Mouse (Mus musculus) spleen, postnatal 4 days (tissue): ENCODE measurements at regions not wholly inside any gene's neighbourhood (a gene's known extent, or its start where the extent isn't known, plus 50 kb on each side); places are given as distances from the start of the nearest gene placed in this dataset.
"Not testable (repeated sequence)": the region's sequence is repeated elsewhere in the genome, so short reads cannot be mapped to it uniquely, and the experiment has no call there.

Experiments used
- DNase-seq, 2 experiments: peaks; one replicate each; pipeline ENCODE4 v3.0.0; 2022; ENCODE audit warnings: low spot score in 2 of 2

DNA sequence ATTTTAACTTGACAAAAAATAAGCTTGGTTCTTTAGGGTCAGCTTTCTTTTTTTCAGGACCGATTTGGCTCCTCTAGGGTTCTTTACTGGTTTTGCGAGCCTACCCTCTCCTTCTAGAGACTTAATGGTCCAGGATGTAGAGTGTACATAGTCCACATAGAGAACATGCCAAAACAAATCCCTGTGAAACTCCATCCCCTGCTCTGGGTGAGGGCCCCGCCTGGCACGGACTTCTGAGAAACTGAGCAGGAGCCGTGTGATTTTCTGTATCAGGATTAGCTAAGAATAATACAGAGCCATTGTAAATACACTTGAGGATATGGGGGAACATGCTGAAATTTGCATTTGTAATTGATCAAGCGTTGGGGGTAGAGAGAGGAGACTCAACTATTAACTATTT, 118.2 kb upstream of the Teddm2 start:
- no peak for DNase-seq

GRCm38 (mm10) chr1:154024301-154024700, 124.3 kb upstream of the Teddm2 start:
- no peak for DNase-seq

- DNase-seq, result no peak
These were observed 127.3 kb upstream of the Teddm2 start for GRCm38 (mm10) chr1:154027303-154027702.

DNA sequence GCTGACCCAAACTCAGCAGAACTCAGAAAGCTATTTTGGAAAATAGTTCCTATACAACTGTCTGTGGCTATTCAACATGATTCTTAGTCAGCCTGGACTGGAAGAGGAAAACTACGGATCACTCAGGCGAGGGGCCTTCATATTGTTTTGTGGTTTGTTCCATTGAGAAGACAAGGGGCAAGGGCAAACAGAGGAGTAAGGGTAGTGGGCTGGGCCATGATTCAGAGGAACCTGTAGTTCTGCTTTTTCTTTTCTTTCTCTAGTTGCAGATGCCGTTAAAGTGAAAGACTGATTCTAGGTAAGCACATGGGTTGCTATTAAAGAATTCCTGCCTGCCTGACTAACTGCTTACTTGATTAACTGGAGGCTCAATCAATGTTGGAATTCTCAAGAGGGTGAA, 129.8 kb upstream of the Teddm2 start:
- no peak for DNase-seq

GRCm38 (mm10) chr1:154032669-154033099, 132.7 kb upstream of the Teddm2 start:
- peak; percentile 79 to 89 for DNase-seq

DNA sequence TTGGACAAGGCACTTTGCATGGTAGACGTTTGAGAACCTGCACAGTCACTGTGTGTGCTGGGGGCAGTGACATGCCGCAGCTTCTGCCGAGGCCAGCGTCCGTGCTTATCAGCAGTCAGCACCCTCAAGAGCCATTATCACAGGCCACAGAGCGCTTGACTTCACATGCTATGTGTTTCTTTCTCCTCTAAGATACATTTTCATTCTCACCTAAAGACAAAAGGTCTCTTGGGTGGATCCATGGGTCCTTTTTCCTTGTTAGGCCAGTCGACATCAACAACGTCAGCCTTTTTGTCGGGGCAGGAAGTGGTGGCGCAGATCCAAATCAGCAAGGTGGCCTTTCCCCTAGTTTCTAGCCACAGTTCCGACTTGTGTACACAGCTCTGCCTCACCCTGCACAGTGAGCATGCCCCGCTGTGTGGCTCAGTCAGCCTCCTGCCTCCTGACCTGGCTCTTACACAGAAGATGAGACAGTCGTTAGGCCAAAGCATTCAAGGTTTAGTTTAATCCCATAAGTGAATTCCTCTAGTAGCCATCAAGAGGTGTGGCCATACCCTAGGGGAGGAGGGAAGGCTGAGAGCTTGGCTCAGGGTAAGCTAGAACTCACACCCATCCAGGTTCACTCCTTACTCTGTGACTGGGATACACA, 134.1 kb upstream of the Teddm2 start:
- DNase-seq, result peak; percentile 77 to 81

DNA sequence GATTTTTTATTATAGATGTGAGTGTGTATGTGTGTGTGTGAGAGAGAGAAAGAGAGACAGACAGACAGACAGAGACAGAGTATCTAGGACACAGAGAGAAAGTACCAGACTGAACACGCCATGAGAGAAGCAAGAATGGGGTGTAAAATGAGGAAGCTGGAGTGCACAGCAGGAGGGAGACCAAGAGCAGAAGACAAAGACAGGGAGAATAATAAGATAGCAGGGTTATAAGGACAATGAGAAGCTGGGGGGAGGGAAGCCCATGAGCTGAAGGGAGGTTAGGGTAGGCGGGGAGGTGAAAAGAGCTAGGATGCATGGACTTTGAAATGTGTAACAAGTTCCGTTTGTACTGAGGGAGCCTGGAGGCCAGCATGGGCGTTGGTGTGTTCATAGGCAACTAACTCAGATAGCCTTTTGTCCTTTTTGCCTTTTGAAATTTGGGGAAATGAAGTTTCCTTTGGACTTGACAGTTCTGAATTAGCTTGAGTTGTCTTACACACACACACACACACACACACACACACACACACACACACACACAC, 136.8 kb upstream of the Teddm2 start:
- DNase-seq, result no peak

DNA sequence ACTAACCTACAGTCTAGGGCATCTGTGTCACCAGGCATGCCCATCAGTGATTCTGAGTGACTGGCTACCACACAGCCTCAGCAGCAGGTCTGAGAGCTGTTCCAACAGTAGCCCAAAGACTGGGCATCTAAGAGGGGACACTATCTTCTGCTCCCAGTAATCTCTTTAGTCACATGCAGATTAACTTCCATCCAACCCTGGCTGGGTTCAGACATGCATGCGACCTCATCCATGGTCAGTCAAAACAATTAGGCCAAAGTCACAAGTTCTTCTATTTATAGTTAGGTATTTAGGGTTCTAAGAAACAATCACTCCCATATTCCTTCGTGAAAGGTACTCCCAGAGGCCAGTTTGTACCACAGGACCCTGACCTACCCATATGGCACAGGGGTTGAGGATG, 138.2 kb upstream of the Teddm2 start:
- no peak for DNase-seq

GRCm38 (mm10) chr1:154040907-154041306, 140.9 kb upstream of the Teddm2 start:
- DNase-seq, result no peak

DNA sequence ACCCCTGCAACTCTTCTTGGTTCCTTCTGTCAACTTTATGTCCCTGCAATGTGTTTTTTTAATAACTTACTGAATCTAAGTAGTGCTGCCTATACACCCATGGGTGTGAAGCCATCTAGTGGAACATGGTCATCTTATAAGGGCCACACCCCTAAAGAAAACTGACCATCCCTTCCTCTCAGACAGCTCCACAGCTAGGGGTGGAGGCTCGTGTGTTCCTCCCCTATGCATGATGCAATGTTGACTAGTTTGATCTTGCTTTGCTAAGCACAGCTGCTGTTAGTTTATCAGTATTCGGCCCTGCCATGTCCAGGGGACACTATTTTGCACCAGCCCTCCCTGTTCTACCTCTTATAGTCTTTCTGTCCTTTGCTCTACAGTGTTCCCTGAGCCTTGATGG, 142.9 kb upstream of the Teddm2 start:
- DNase-seq, result no peak

GRCm38 (mm10) chr1:154044712-154045111, 144.7 kb upstream of the Teddm2 start:
- no peak for DNase-seq

- no peak for DNase-seq
These were observed 145.9 kb upstream of the Teddm2 start for GRCm38 (mm10) chr1:154045951-154046350.

- DNase-seq, result no peak
These were observed 147.3 kb upstream of the Zfp648 start for GRCm38 (mm10) chr1:154053641-154054040.

DNA sequence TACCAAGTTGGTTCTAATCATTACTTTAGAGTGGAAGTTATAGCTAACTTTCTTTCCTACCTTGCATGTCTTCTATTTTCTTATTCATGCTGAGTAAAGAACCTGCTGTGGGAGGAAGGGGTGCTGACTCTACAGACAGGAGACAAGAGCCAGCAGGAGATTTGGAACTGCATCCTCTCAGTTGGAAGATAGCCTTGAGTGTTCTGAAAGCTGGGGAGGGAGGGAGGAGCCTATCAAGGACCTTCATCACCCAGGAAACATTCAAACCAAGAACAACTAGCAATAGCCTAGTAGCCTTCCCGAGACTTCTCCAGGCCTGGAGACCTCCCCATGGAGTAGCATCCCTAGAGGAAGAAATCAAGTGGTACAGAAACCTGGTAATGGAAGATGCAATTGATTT, 146.1 kb upstream of the Zfp648 start:
- DNase-seq, result no peak

GRCm38 (mm10) chr1:154061397-154061796, 139.6 kb upstream of the Zfp648 start:
- DNase-seq, result not testable (repeated sequence)

DNA sequence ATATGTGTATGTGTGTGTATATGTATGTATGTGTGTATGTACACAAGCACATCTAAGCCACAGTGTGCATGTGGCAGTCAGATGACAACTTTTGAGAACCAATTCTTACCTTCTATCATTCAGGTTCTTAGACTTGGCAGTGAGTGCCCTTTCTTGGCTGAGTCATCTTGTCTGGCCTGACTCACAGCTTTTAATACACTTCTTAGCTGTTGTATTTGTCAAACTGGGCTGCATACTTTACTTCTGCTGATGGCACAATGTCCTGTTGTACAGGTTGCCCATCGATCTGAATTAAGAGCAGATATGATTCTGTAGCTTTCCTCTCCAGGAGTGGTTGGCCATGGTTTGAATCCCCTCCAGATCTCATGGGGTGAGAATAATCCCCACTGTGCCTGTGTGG, 139.1 kb upstream of the Zfp648 start:
- no peak for DNase-seq

GRCm38 (mm10) chr1:154062666-154063065, 138.3 kb upstream of the Zfp648 start:
- no peak for DNase-seq

- no peak for DNase-seq
These were observed 136.4 kb upstream of the Zfp648 start for GRCm38 (mm10) chr1:154064633-154065032.

DNA sequence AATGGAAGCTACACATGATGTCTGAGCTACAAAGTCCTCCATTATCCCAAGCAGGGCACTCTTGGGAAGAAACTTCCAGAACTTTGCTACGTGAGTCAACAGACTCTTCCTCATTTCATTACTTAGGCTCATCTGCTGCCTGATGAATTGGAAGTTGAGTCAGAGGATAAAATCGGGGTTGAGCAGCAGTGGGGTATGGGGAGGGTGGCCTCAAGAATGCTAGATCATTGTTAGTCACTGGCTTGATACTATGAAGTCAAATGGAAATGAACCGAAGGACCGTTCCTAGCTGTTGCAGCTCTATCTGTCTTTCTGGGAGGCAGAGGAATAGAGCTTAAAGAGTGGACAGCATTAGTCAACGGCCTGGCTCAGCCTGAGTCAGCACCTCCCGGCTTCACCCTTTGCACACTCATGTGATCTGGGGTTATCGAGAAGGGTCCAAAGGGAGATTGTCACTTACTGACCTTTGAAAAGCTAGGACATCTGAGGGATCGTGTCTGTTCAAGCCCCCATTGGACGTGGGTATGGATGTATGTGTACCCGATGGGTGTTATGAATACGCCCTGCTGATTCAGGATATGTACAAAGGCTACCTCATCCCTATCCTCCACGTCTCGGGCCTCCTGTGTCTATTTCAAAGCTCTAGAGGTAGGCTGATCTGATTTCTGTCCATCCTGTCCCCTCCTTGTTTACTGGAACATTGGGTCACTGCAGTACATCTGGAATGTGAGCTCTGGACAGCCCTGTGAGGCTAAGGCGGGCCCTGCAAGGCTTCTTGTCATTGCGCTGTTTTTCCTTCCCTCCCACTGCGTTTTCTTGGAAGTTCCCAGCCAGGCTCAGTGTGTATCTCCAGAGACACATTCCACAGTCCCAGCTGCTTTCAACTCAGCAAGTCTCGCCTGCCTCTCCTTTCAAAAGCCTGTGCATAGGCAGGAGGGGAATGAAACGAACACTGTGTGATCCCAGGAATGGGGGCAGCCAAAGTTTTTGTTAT, 135.4 kb upstream of the Zfp648 start:
- DNase-seq, result no peak

GRCm38 (mm10) chr1:154067856-154068255, 133.1 kb upstream of the Zfp648 start:
- no peak for DNase-seq

DNA sequence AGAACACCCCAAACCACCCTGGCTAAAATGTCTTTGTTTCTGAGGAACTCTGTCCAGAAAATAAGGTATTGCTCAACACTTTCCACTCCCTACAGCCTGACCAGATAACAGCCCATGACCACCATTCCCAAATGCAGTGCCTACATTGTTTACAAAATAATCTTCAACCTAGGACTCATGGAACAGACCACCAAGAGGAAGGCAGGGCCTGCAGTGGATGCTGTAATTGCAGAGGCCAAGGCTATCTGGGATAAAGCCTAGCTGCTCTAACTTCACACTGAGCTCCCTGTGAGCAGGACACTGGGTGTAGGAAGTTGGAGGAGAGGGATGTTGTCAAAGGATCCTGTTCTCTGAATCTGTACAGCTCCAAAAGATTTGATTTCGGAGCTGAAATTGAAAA, 126.7 kb upstream of the Zfp648 start:
- DNase-seq, result no peak

DNA sequence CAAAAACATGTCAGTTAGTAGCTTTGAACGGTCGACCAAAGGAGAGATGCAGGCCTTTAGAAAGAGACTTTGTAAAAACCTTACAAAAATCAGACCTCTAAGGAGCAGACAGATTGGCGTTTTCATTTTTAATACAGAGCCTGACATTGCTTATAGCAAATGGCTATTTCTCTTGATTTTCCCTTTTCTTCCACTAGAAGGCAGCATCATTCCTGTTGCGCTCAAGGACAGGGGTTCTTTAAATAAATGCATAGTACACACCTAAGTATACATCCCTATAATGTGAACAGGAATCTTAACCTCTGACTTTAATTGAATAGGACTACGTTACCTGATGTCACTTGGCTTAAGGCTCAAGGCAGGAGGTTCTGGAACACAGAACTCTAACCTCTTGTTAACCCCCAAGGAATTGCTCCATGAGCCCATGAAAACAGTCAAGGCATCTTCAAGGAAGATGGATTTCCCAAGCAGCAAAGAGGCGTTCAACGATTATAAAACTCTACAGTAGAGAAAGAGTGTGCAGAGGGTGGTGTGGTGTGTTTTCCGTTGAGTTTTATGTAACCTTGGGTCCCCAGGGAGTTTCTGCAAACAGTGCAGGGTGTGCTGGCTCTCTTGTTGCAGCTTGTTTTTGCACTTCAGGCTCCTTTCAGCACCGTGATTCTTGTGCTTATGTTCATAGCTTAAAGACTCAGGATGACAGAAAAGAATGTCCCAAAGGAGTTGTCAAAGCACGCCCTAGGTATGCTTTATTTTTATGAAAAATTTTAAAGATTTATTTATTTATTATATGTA, 124.1 kb upstream of the Zfp648 start:
- DNase-seq, result no peak
